Mouse (Mus musculus): ENCODE measurements at regions not wholly inside any gene's neighbourhood (a gene's known extent, or its start where the extent isn't known, plus 50 kb on each side); places are given as distances from the start of the nearest gene placed in this dataset.
A peak's percentile ranks its signal among the peaks of the same experiment; 100 is the strongest.

GRCm38 (mm10) chr11:25356671-25357586, 853.6 kb downstream of the 5730522E02Rik start:
- ATAC-seq (replicated peaks; ENCODE audit: poor library complexity, severe bottlenecking) = no peak

GRCm38 (mm10) chr11:25335667-25336066, 874.9 kb downstream of the 5730522E02Rik start:
- ATAC-seq (replicated peaks; ENCODE audit: poor library complexity, severe bottlenecking) = peak; percentile 66

- ATAC-seq (replicated peaks; ENCODE audit: poor library complexity, severe bottlenecking) = no peak
Measured at GRCm38 (mm10) chr11:25330696-25331095, 879.9 kb downstream of the 5730522E02Rik start.

- no peak for ATAC-seq (replicated peaks; ENCODE audit: poor library complexity, severe bottlenecking)
Measured at GRCm38 (mm10) chr11:25322426-25322825, 888.1 kb downstream of the 5730522E02Rik start.

GRCm38 (mm10) chr11:25321494-25321893, 889.1 kb downstream of the 5730522E02Rik start:
- no peak for ATAC-seq (replicated peaks; ENCODE audit: poor library complexity, severe bottlenecking)

- ATAC-seq (replicated peaks; ENCODE audit: poor library complexity, severe bottlenecking) = no peak
Measured at GRCm38 (mm10) chr11:25314645-25315044, 895.9 kb downstream of the 5730522E02Rik start.

GRCm38 (mm10) chr11:25313879-25314278, 896.7 kb downstream of the 5730522E02Rik start:
- no peak for ATAC-seq (replicated peaks; ENCODE audit: poor library complexity, severe bottlenecking)

- no peak for ATAC-seq (replicated peaks; ENCODE audit: poor library complexity, severe bottlenecking)
Measured at GRCm38 (mm10) chr11:25313308-25313707, 897.3 kb downstream of the 5730522E02Rik start.

GRCm38 (mm10) chr11:25310754-25311153, 899.8 kb downstream of the 5730522E02Rik start:
- ATAC-seq (replicated peaks; ENCODE audit: poor library complexity, severe bottlenecking) = no peak

- peak; percentile 99 for ATAC-seq (replicated peaks; ENCODE audit: poor library complexity, severe bottlenecking)
Measured at GRCm38 (mm10) chr11:25301130-25301529, 909.4 kb downstream of the 5730522E02Rik start.

- ATAC-seq (replicated peaks; ENCODE audit: poor library complexity, severe bottlenecking) = peak; percentile 37
Measured at GRCm38 (mm10) chr11:25288346-25288745, 922.2 kb downstream of the 5730522E02Rik start.

GRCm38 (mm10) chr11:25287458-25288247, 922.9 kb downstream of the 5730522E02Rik start:
- ATAC-seq (replicated peaks; ENCODE audit: poor library complexity, severe bottlenecking) = no peak

- ATAC-seq (replicated peaks; ENCODE audit: poor library complexity, severe bottlenecking) = no peak
Measured at GRCm38 (mm10) chr11:25269936-25270540, 940.5 kb downstream of the 5730522E02Rik start.

GRCm38 (mm10) chr11:25262906-25263305, 947.7 kb downstream of the 5730522E02Rik start:
- no peak for ATAC-seq (replicated peaks; ENCODE audit: poor library complexity, severe bottlenecking)

- no peak for ATAC-seq (replicated peaks; ENCODE audit: poor library complexity, severe bottlenecking)
Measured at GRCm38 (mm10) chr11:25259691-25260090, 950.9 kb downstream of the 5730522E02Rik start.

GRCm38 (mm10) chr11:25233360-25233890, 977.1 kb downstream of the 5730522E02Rik start:
- no peak for ATAC-seq (replicated peaks; ENCODE audit: poor library complexity, severe bottlenecking)
